Mouse (Mus musculus) T-cell, adult 2 months (primary cell): ENCODE results near the gene Tmem269.
A peak's percentile ranks its signal among the peaks of the same experiment; 100 is the strongest.

ENCODE experiments used
- DNase-seq: peaks from one replicate; pipeline ENCODE4 v3.0.0; 2022; ENCODE audit warnings: low spot score

Tmem269 gene

DNA sequence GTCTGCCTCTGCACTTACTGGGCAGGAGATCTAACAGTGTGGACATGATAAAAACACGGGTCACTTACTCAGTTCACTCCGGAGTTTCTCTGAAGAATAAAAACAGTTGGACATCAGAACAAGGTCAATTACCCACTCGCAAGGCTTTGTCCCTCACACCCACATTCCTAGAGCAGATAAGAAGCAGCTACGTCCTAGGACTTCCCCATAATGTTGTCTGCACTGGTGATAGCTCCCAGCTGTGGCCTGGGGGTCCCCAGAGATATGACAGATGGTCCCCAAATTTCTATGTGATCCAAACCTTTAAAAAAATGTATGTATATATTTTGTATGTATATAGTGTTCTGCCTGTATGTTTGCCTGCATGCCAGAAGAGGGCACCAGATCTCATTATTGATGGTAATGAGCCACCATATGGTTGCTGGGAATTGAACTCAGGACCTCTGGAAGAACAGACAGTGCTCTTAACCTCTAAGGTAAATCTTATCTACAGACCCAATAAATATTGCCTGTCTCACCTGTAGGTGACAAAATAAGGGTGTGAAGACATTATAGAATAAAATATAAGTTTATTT, 37.8 kb downstream of the Tmem269 start:
- no peak for DNase-seq

DNA sequence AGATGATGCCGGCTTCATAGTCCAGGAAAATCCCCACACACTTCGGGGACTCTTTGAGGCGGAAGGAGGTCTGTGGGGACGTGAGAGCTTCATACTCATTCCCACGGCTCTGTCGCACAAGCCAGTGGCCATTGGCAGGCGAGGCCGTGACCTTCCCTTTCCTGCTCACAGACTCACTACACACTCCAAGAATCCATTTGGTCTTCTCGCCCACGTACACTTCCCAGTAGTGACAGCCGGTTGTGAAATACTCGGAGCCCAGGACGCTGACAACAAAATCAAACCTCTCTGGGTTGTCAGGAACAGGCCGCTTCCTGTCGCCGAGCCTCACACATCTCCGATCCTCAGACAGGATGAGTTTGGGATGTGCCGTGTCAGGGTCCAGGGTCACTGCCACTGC, 39.7 kb downstream of the Tmem269 start:
- no peak for DNase-seq

DNA sequence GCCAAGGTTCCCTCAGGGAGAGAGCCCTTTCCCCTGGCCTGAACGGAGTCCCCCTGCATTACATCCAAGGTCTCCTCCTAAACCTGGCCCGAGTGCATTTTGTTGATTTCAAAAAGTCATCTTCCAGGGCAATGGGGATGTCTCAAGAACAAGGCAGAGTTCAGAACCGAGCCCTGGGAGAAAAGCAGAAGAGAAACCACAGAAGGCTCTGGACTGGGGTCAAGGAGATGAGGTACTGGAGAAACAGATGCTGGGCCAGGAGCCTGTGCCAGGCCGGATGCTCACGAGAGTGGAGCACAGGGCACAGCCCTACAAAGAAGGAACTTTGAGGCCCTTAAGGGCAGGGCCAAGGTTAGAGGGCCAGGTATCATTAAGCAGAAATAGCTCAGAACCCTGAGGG, 40.3 kb downstream of the Tmem269 start:
- no peak for DNase-seq

DNA sequence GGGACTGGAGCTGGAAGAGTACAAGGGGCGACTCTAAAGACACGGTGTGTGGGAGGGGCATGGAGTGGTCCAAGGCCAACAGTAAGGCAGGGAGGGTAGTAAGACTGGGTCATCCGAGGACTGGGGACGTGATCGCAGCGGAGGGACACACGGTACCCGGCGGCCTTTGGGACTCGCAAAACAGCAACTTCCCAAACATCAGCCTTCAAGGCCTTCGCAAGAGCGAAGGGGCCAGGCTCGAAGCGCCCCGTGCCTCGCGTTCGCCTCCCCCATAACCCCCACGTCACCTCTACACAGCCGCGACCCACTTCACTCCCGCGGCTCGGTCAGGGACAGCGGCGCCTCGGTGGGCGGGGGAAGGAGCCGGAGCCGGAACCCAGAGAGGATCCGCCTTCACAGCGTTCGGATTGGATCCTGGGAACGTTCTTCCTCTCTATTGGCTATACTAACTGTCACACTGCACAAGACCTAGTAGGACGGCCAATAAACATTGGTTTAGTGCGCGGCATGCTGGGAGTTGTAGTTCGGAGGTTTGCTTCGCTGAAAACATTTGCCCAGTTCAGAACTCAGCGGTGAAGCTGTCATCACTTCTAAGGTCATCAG, 44.1 kb downstream of the Tmem269 start, which contains the start of gene Zfp691:
TSS of gene Zfp691 (minus strand) at position 345 of the 603 bp plus-strand sequence.
- DNase-seq = peak; percentile 94

DNA sequence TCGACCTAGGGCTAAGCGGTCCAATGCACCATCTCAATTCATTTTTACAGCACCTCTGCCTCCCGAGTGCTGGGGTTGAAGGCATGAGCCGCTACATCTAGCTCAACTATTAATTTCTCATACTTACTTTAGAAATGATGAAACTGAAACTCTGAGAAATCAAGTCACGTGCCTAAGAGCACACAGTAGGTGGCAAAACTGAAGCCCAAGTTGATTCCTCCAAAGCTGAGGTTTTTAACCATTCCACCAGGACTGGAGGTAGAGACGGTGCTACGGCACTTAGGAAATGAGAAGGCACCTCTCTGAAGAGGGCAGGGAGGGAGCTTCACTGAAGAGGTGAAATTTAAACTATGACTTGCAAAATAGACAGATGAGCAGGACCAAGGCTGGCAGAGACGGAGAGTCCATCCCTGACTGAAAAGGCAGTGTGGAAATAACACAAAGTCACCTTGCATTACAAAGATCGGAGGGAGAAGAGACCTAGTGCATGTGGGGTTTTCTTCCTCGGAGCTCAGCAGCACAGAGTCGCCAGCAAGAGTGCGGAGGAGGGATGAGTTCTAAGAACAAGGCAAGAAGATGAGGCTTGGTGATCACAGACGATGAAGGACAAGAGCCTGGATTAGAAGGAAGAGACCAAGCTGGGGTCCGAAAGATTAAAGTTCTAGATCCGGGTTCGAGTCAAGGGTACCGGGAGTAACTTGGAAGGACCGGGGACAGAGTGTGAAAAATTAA, 44.9 kb downstream of the Tmem269 start:
- DNase-seq = peak; percentile 5

DNA sequence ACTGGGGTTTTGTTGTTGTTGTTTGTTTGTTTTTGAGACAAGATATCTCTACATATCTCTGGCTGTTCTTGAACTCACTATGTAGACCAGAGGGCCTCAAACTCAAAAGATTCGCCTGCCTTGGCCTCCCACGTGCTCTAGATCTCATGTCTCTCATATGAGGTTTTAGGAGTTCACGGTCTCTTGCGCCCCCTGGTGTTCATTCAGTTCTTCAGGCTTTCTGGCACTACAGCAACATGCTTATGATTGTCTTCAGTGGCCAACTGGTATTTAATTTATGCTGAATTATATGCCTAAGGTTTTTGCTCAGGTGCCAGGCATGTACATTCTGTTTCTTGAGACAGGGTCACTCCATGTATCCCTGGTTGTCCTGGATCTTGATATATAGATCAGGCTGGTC, 50.4 kb downstream of the Tmem269 start:
- DNase-seq = peak; percentile 81

DNA sequence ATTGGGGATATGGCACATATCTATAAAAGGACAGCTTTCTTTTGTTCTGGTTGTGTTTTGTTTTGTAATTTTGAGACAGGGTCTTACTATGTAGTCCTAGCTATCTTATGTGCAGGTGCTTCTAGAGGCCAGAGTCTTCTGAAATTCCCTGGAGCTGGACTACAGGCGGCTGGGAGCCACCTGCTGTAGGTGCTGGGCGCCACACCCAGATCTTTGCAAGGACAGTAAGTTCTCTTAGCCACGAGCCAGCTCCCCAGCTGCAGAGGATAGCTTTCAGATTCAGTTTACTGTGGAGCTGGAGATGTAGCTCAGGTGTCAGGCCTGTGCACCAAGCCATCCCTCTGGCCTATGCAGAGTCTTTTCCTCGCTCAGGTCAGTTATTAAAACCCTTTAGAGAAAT, 50.9 kb downstream of the Tmem269 start:
- no peak for DNase-seq

DNA sequence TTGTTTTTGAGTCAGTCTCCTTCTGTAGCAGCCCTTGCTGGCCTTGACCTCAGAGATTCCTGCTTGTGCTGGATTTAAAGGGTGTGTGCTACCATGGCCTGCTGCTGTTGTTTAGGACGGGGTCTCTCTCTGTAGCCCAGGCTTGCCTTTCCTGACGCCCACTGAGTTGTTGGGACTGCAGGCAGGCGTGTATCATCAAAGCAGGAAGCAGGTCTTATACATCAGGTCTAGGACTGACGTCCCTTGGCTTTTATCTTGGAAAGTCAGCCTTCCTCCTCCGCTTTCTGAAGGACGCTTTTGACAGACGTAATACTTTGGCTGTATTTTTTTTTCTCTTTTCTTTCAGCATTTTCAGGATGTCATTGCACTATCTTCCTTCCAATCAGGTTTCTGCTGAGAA, 52.1 kb downstream of the Tmem269 start:
- DNase-seq = no peak

DNA sequence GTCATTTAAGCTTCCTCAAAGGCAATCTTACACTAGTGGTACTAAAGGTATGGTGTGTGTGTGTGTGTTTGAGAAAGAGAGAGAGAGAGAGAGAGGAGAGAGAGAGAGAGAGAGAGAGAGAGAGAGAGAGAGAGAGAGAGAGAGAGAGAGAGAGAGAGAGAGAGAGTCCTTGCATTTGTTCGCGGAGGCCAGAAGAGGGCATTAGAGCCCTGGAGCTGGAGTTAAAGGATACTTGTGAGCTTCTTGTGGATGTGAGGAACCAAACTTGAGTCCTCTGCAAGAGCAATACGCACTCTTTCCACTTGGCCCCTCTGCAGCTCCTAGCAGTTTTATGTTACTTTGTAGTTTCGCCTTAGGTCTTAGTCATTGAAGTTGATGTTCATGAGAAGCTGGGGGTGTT, 55.0 kb downstream of the Tmem269 start:
- DNase-seq = no peak

DNA sequence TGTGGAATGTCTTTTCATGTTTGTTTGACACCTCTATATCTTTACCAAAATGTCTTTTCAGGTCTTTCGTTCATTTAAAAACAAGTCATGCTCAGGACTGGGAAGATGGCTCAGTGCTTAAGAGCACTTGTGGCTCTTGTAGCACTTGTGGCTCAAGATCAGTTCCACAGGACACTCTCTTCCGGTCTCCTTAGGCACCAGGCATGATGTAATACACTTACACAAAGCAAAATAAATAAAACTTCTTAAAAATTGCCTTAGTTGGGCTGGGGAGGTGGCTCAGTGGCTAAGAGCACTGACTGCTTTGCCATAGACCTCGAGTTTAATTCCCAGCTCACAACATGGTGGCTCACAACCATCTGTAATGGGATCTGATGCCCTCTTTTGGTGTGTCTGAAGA, 56.7 kb downstream of the Tmem269 start:
- DNase-seq = no peak

DNA sequence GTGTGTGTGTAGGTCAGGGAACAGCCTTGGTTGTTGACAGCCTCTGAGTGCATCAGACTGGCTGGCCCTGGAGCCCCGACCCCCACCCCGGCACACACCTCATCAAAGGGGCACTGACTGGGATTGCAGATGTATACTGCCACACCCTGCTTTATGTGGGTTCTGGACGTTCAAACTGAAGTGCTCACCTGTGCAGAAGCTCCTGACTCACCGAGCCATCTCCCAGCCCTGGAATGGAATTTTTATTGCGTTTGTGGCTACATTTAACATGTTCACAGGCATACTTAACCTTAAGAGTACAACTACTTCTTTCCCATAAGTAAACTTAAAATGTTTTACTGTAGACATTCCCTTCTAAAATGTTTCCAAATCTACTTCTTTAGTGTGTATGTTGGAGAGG, 60.1 kb downstream of the Tmem269 start:
- no peak for DNase-seq

DNA sequence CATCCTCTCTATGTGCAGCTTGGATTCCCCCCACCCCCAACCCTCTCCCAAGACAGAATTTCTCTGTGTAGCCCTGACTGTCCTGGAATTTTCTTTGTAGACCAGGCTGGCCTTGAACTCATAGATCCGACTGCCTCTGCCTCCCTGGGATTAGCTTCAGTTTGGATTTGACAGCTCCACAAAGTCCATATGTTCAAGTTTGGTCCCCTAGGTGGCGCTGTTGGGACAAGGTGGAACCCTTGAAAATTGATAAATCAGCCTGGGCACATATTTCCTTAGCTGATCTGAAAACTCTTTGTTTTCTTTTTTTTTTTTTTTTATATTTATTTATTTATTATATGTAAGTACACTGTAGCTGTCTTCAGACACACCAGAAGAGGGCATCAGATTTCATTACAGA, 60.8 kb downstream of the Tmem269 start:
- DNase-seq = peak; percentile 50
